Mouse (Mus musculus): ENCODE data around the gene Tpbpb. TPM values are rescaled to one million over a fixed set of nuclear protein-coding genes. Genes with fewer than 3 reads are reported as not detected.

Tpbpb gene
- not detected in 2 replicates for polyA plus RNA-seq (2012; rRNA removed; ENCODE audit: low replicate concordance)

DNA sequence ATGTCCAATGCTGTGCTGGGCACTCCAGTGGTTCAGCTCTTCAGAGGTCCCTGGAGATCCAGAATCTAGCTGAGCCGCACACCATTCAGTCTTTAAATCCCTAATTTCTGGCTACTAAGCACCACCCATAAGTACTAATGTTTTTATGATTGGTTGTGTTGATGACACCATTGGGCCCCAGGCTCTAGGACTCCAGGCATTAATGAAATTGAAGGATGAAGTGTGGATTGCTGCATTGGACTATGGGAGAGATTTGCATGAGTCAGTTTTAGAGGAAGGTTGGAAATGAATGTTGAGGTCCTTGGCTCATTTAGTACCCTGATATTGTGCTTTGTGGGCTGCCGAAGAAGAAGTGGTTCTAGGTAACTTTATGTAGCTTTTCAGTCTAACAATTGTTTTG, at the start of gene Tpbpb:
Gene Tpbpb (minus strand): TSS at position 101 of the 400 bp plus-strand sequence.

DNA sequence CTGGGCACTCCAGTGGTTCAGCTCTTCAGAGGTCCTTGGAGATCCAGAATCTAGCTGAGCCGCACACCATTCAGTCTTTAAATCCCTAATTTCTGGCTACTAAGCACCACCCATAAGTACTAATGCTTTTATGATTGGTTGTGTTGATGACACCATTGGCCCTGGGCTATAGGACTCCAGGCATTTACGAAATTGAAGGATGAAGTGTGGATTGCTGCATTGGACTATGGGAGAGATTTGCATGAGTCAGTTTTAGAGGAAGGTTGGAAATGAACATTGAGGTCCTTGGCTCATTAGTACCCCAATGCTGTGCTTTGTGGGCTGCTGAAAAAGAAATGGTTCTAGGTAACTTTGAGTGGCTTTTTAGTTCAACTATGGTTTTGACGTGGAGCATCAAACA, 37.2 kb upstream of the Tpbpb start, which contains the start of gene Tpbpa:
Gene Tpbpa (minus strand): TSS at position 101 of the 400 bp plus-strand sequence.

DNA sequence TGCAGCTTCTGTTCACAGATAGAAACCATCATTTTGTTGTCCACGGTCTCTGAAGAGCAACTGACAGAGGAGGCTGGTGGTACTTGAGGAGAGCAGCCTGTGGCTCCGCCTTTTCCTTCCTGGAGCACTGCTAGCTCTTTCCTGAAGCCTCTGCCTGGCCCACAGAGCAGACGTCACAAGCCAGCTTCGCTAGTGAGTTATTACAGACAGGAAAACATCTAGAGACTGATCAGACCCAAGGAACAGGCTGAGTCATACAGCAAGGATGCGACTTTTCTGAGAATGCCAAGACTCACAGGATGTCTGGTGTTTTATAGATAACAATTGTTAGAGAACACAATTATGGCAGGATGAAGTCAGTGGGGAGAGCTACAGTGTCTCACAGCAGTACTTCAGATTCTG, 31.8 kb upstream of the Tpbpb start, which contains the start of the genes Gm49391 and Ctla2a:
Gene Gm49391 (minus strand): TSS at position 72 of the 402 bp plus-strand sequence.
Gene Ctla2a (minus strand): TSS at position 126 of the 402 bp plus-strand sequence.

DNA sequence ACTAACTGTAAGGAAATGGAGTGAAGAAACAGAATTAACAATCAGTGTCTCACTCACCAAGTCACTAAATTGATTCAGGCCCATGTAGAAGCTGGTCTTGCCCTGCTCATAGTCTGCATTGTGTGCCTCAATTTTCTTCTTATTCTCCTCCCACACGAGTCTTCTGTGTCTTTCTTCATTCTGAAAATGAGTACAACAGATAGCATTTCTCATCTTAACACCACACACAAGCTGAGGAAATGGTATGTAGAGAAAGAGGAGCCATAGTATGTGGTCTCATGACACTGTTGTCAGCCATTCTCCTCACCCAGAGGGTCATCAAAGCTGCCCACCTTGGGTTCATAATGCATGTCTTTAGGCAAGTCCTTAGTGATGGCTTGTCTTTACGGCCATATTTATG, 30.8 kb upstream of the Tpbpb start, which contains the start of gene Gm49393:
Gene Gm49393 (minus strand): TSS at position 101 of the 400 bp plus-strand sequence.

DNA sequence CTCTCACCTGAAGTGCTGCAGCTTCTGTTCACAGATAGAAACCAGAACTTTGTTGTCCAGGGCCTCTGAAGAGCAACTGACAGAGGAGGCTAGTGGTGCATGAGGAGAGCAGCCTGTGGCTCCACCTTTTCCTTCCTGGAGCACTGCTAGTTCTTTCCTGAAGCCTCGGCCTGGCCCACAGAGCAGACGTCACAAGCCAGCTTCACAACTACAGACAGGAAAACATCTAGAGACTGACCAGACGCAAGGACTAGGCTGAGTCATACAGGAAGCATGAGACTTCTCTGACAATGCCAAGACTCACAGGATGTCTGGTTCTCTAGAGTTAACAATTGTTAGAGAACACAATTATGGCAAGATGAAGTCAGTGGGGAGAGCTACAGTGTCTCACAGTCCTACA, 7.4 kb downstream of the Tpbpb start, which contains the start of gene Ctla2b:
Gene Ctla2b (minus strand): TSS at position 120 of the 400 bp plus-strand sequence.

DNA sequence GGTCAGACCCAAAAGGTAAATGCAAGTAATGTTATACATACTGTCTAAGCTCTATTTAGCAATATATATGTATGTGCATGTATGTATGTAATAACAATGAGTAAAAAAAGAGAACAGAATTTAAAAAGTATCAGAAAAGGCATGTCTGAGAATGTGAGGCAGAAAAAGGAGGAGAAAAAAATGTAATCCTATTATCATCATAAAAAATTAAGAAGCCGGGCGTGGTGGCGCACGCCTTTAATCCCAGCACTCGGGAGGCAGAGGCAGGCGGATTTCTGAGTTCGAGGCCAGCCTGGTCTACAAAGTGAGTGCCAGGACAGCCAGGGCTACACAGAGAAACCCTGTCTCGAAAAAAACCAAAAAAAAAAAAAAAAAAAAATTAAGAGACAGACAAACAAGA, 7.9 kb downstream of the Tpbpb start, which contains the start of gene Gm49392:
Gene Gm49392 (minus strand): TSS at position 101 of the 400 bp plus-strand sequence.

DNA sequence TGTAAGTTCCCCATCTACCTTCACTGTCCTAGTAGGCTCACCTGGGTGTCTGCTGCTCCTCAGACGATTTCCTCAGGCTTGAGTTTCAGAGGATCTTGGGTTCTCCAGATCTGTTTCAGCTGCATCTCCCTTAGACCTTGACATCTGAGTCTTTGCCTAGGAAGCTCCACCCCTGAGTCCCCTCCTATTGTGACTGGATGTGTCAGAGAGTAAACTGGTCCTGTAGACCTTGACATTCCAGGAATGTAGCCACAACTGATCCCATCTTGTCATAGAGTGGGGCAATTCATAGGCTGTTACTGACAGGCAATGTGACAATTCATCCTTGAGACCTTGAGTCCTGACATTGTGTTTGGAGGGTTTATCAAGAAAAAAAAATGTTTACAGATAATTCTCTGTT, 40.4 kb downstream of the Tpbpb start, which contains the start of gene 4930486L24Rik:
Gene 4930486L24Rik (minus strand): TSS at position 195 of the 400 bp plus-strand sequence.

Other genes starting within 250 kb of the Tpbpb start
- gene BC051665, start 118.5 kb downstream of the Tpbpb start, polyA plus RNA-seq (2012; rRNA removed; ENCODE audit: low replicate concordance), result not detected in 2 replicates
- gene Ctsll3, start 102.0 kb downstream of the Tpbpb start, polyA plus RNA-seq (2012; rRNA removed; ENCODE audit: low replicate concordance), result not detected in 2 replicates
- 0.19 and 0.85 TPM in 2 replicates for gene 4930486L24Rik, start 40.4 kb downstream of the Tpbpb start, polyA plus RNA-seq (2012; rRNA removed; ENCODE audit: low replicate concordance)
- 0.36 and 1.8 TPM in 2 replicates for gene Gm49392, start 8.0 kb downstream of the Tpbpb start, polyA plus RNA-seq (2012; rRNA removed; ENCODE audit: low replicate concordance)
- 4.0 and 8.2 TPM in 2 replicates for gene Ctla2b, start 7.4 kb downstream of the Tpbpb start, polyA plus RNA-seq (2012; rRNA removed; ENCODE audit: low replicate concordance)
- not detected in 2 replicates for gene Gm49393, start 30.7 kb upstream of the Tpbpb start, polyA plus RNA-seq (2012; rRNA removed; ENCODE audit: low replicate concordance)
- 4.6 and 5.1 TPM in 2 replicates for gene Gm49391, start 31.7 kb upstream of the Tpbpb start, polyA plus RNA-seq (2012; rRNA removed; ENCODE audit: low replicate concordance)
- 25.2 and 37.4 TPM in 2 replicates for gene Ctla2a, start 31.7 kb upstream of the Tpbpb start, polyA plus RNA-seq (2012; rRNA removed; ENCODE audit: low replicate concordance)
- gene Tpbpa, start 37.1 kb upstream of the Tpbpb start, polyA plus RNA-seq (2012; rRNA removed; ENCODE audit: low replicate concordance), result not detected in 2 replicates
- gene Ctsj, start 101.1 kb upstream of the Tpbpb start, polyA plus RNA-seq (2012; rRNA removed; ENCODE audit: low replicate concordance), result not detected in 2 replicates
- not detected in 2 replicates for gene Ctsq, start 135.8 kb upstream of the Tpbpb start, polyA plus RNA-seq (2012; rRNA removed; ENCODE audit: low replicate concordance)